Mouse (Mus musculus) bone marrow, adult 2 months (tissue): ENCODE measurements around the gene Gm14226.
"Not testable (repeated sequence)": the region's sequence is repeated elsewhere in the genome, so short reads cannot be mapped to it uniquely, and the experiment has no call there.

ENCODE experiments used
- CTCF ChIP-seq: fragments of 200-500 bp; IDR thresholded peaks from 2 replicates; pipeline ENCODE4 v1.5.1; 2011; ENCODE audit warnings: low read length, control low read depth; ENCODE audit not compliant: control insufficient read depth, insufficient read depth
- POLR2A ChIP-seq: fragments of 200-500 bp; IDR thresholded peaks from 2 replicates; pipeline ENCODE4 v1.6.1; 2011; ENCODE audit warnings: low read depth, mild to moderate bottlenecking, control low read depth, low read length, borderline replicate concordance; ENCODE audit not compliant: control insufficient read depth

DNA sequence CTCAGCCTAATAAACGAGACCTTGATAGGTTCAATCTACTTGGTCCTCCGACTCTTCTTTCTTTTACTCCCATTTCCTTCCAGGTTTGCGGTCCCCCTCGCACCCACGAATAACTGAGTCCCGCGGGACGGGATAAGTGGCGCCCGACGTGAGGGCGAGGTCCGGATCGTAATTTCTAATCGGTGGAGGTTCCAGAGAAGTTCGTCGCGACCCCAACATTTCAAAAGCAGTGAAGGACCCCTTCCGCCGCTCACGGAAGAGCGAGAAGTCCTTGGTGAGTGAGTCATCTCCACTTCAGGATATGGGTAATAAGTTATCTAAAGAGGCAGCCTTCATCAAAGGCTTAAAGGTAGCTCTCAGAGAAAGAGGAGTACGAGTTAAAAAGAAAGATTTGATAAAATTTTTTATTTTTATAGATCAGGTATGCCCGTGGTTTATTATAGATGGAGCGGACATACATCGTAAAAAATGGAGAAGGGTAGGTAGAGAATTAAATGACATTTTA lies at the start of gene Gm14226:
- TF ChIP-seq POLR2A, CTCF: not testable (repeated sequence)
